Mouse (Mus musculus): ENCODE results near the gene Kctd13. TPM values are rescaled to one million over a fixed set of nuclear protein-coding genes. Genes with fewer than 3 reads are reported as not detected.

Kctd13 gene
- polyA plus RNA-seq, 1 experiment from 2014 or later, result 12.6 TPM

DNA sequence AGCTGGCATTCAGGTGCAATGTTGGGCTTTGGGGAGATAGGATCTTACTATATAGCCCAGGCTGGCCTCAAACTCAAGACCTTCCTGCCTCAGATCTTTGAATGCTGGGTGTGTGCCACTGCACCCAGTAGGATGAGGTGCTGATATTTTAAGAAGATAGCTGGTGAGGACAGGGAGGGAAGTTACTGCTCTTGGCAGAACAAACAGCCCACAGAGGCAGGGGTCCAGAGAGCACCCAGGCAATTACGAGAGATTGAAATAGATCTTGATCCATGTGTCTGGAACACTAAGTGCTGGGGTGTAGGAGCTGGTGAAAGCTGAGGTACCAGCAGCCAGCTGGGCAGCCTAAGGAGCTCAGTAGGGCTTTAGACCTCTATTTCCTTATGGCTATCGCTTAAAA, 52.9 kb downstream of the Kctd13 start:
- H3K9ac ChIP-seq (ENCODE audit: low read depth, low read length), result no peak overlapping the region
- H3K27ac ChIP-seq (ENCODE audit: low read depth, low read length), result no peak overlapping the region
- WGBS (ENCODE audit: insufficient replicate concordance), result 79% methylated on average over 2 of the region's 2 CpGs
- no peaks in the 10 kb centered on the region for H3K9me3 ChIP-seq (replicated peaks; ENCODE audit: control insufficient read depth, low read length)
- peaks cover 17% of the 10 kb centered on the region; the same call in 1 of the 2 replicates for H3K36me3 ChIP-seq (ENCODE audit: control insufficient read depth, insufficient read depth, low read length)
- H3K4me2 ChIP-seq, result no peak overlapping the region
- peaks cover 7% of the 10 kb centered on the region; the same call in 1 of the 2 replicates for H3K4me1 ChIP-seq (ENCODE audit: control insufficient read depth, insufficient read depth, low read length)
- no peaks in the 10 kb centered on the region for H3K27me3 ChIP-seq (ENCODE audit: control insufficient read depth, insufficient read depth, low read length)
- no peak for ATAC-seq (replicated peaks; ENCODE audit: insufficient number of reproducible peaks, low FRiP score, low TSS enrichment)
- H3K4me3 ChIP-seq (ENCODE audit: low read depth, low read length), result no peak overlapping the region

DNA sequence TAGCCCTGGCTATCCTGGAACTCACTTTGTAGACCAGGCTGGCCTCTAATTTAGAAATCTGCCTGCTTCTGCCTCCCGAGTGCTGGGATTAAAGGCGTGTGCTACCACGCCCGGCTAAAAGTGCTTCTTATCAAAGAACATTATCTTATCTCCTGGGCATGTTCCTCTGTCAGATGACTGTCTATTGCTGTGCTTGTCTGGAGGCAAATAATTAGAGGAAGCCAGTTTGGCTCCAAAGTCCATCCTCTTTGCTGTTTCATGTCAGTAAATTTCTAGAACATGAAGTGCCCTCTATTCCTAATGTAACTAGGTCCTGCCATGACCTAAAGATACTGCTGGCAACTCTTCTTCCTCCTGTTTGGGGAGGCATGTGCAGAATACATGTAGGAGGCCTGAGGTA, 53.4 kb downstream of the Kctd13 start:
- Histone ChIP-seq H3K4me2 (no peak overlapping the region), H3K27ac (ENCODE audit: low read depth, low read length) (no peak overlapping the region), H3K9ac (ENCODE audit: low read depth, low read length) (no peak overlapping the region), H3K4me3 (ENCODE audit: low read depth, low read length) (no peak overlapping the region), H3K36me3 (ENCODE audit: control insufficient read depth, insufficient read depth, low read length) (peaks cover 17% of the 10 kb centered on the region; the same call in 1 of the 2 replicates), H3K9me3 (replicated peaks; ENCODE audit: control insufficient read depth, low read length) (no peaks in the 10 kb centered on the region), H3K4me1 (ENCODE audit: control insufficient read depth, insufficient read depth, low read length) (peaks cover 6% of the 10 kb centered on the region; the same call in 1 of the 2 replicates), H3K27me3 (ENCODE audit: control insufficient read depth, insufficient read depth, low read length) (no peaks in the 10 kb centered on the region)
- 65% methylated on average over 4 of the region's 4 CpGs for WGBS (ENCODE audit: insufficient replicate concordance)
- no peak for ATAC-seq (replicated peaks; ENCODE audit: insufficient number of reproducible peaks, low FRiP score, low TSS enrichment)

DNA sequence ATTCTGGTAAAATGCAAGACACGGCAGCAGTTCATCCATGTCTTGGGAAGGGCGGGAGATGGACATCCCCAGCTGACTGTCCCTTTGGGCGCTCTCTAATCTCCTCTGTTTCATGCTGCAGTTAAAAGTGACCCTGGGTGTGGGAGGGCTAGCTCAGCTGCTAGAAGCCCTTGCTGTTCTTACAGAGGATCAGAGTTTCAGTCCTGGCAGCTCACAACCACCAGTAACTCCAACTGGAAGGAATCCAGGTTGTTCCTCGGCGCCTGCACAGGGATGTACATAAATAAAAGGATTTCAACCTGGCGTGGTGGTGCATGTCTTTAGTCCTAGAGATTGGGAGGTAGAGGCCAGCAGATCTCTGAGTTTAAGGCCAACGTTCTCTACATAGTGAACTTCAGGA, 54.4 kb downstream of the Kctd13 start:
- Histone ChIP-seq H3K9me3 (replicated peaks; ENCODE audit: control insufficient read depth, low read length) (no peaks in the 10 kb centered on the region), H3K27ac (ENCODE audit: low read depth, low read length) (no peak overlapping the region), H3K4me3 (ENCODE audit: low read depth, low read length) (no peak overlapping the region), H3K4me2 (no peak overlapping the region), H3K36me3 (ENCODE audit: control insufficient read depth, insufficient read depth, low read length) (peaks cover 16% of the 10 kb centered on the region; the same call in 1 of the 2 replicates), H3K4me1 (ENCODE audit: control insufficient read depth, insufficient read depth, low read length) (peaks cover 3% of the 10 kb centered on the region; the same call in 1 of the 2 replicates), H3K9ac (ENCODE audit: low read depth, low read length) (no peak overlapping the region), H3K27me3 (ENCODE audit: control insufficient read depth, insufficient read depth, low read length) (no peaks in the 10 kb centered on the region)
- no peak for ATAC-seq (replicated peaks; ENCODE audit: insufficient number of reproducible peaks, low FRiP score, low TSS enrichment)
- 83% methylated on average over 7 of the region's 7 CpGs for WGBS (ENCODE audit: insufficient replicate concordance)

DNA sequence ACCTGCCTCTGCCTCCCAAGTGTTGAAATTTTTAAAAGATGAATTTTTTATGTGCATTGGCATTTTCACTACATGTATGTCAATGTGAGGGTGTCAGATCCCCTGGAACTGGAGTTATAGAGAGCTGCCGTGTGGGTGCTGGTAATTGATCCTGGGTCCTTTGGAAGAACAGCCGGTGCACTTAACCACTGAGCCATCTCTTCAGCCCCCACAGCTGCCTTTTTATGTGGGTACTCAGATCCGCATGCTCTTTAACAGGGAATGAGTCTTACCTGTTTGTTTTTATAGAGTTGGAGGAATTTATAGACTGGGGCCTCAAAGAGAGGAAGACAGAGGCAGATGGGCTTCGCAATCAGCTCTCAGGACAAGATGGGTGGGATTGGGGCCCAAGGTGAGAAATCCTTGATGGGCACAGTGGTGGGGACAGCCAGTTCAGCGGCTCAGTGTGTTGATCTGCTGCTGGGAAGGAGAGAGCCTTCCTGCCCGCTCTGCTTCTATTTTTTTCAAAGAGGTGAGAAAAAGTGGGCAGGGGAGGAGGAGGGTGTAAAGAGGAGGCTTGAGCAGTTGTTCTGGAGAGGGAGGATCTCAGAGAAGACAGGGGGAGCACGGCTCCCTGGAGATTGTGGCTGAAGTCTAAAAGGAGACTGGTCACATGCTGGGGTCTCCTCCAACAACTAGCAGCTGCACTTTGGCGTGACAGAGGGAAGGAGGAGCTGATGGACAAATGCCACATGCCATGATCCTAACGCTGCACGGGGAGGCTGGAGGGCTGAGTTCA, 56.2 kb downstream of the Kctd13 start:
- WGBS (ENCODE audit: insufficient replicate concordance), result 29% methylated on average over 10 of the region's 10 CpGs
- Histone ChIP-seq H3K36me3 (ENCODE audit: control insufficient read depth, insufficient read depth, low read length) (0 out of 2 replicates have a peak, but pooled peaks cover 2% of the 10 kb centered on the region), H3K4me3 (ENCODE audit: low read depth, low read length) (no peak overlapping the region), H3K27ac (ENCODE audit: low read depth, low read length) (no peak overlapping the region), H3K27me3 (ENCODE audit: control insufficient read depth, insufficient read depth, low read length) (no peaks in the 10 kb centered on the region), H3K9me3 (replicated peaks; ENCODE audit: control insufficient read depth, low read length) (no peaks in the 10 kb centered on the region), H3K9ac (ENCODE audit: low read depth, low read length) (0 out of 2 replicates have a peak overlapping the region, but pooled peaks have one; percentile 5), H3K4me1 (ENCODE audit: control insufficient read depth, insufficient read depth, low read length) (peaks cover 3% of the 10 kb centered on the region; the same call in 1 of the 2 replicates), H3K4me2 (no peak overlapping the region)
- no peak for ATAC-seq (replicated peaks; ENCODE audit: insufficient number of reproducible peaks, low FRiP score, low TSS enrichment)

DNA sequence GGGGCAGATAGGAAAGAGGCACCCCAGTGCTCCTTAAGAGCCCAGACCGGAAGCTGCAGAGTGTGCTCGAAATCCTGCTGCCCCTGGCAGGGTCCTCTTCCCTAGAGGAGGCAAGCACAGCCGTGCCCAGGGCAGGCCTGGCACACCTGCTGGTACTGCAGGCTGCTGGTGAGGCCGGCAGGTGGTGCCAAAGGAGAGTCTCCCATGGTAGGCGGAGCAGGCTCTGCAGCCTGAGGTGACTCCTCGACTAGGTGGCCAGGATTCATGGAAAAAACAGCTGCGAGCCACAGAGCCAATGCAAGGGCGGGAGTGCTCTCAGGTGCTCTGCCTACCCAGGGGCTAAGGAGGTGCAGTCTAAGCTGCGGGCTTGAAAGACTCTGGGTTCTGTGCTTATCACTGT, 57.6 kb downstream of the Kctd13 start:
- Histone ChIP-seq H3K4me1 (ENCODE audit: control insufficient read depth, insufficient read depth, low read length) (peaks cover 3% of the 10 kb centered on the region; the same call in 1 of the 2 replicates), H3K27me3 (ENCODE audit: control insufficient read depth, insufficient read depth, low read length) (no peaks in the 10 kb centered on the region), H3K36me3 (ENCODE audit: control insufficient read depth, insufficient read depth, low read length) (no peaks in the 10 kb centered on the region), H3K9me3 (replicated peaks; ENCODE audit: control insufficient read depth, low read length) (no peaks in the 10 kb centered on the region), H3K4me2 (no peak overlapping the region), H3K4me3 (ENCODE audit: low read depth, low read length) (no peak overlapping the region), H3K27ac (ENCODE audit: low read depth, low read length) (no peak overlapping the region), H3K9ac (ENCODE audit: low read depth, low read length) (no peak overlapping the region)
- no peak for ATAC-seq (replicated peaks; ENCODE audit: insufficient number of reproducible peaks, low FRiP score, low TSS enrichment)
- 47% methylated on average over 9 of the region's 9 CpGs for WGBS (ENCODE audit: insufficient replicate concordance)

DNA sequence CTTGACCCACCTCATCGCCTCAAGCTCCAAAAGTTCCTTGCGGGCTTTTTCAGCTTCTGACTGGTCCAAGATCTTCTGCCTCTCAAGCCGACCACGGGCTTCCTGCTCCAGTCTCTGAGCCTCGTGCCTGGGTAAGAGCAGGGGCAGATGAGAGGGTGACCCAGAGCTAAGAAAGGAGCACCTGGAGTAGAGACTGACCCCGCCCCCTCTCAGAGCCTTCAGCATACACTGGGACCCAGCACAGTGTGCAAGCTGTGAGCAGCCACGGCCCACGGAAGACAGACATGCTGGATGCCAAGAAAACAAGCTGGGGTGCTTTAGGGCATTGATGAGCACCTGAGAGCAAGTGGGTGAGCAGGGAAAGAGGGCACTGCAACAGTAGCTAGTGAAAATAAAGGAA, 60.1 kb downstream of the Kctd13 start:
- Histone ChIP-seq H3K27ac (ENCODE audit: low read depth, low read length) (no peak overlapping the region), H3K27me3 (ENCODE audit: control insufficient read depth, insufficient read depth, low read length) (no peaks in the 10 kb centered on the region), H3K9ac (ENCODE audit: low read depth, low read length) (no peak overlapping the region), H3K4me1 (ENCODE audit: control insufficient read depth, insufficient read depth, low read length) (peaks cover 3% of the 10 kb centered on the region; the same call in 1 of the 2 replicates), H3K9me3 (replicated peaks; ENCODE audit: control insufficient read depth, low read length) (no peaks in the 10 kb centered on the region), H3K4me3 (ENCODE audit: low read depth, low read length) (no peak overlapping the region), H3K36me3 (ENCODE audit: control insufficient read depth, insufficient read depth, low read length) (no peaks in the 10 kb centered on the region), H3K4me2 (no peak overlapping the region)
- no peak for ATAC-seq (replicated peaks; ENCODE audit: insufficient number of reproducible peaks, low FRiP score, low TSS enrichment)
- 63% methylated on average over 8 of the region's 8 CpGs for WGBS (ENCODE audit: insufficient replicate concordance)

Other genes with a start within 250 kb of the Kctd13 start
- 120 and 126 TPM in 2 replicates for gene Bola2, start 233.5 kb upstream of the Kctd13 start, polyA plus RNA-seq (2014; fragmentation: Nextera tagmentation; extraction: Ambion mirVana)
- gene Slx1b, start 233.1 kb upstream of the Kctd13 start, polyA plus RNA-seq (2014; fragmentation: Nextera tagmentation; extraction: Ambion mirVana), result 6.1 and 6.7 TPM in 2 replicates
- gene Coro1a, start 221.1 kb upstream of the Kctd13 start, polyA plus RNA-seq (2014; fragmentation: Nextera tagmentation; extraction: Ambion mirVana), result 13.1 and 13.8 TPM in 2 replicates
- gene Mapk3, start 169.3 kb upstream of the Kctd13 start, polyA plus RNA-seq (2014; fragmentation: Nextera tagmentation; extraction: Ambion mirVana), result 48.2 and 52.1 TPM in 2 replicates
- gene Gdpd3, start 162.5 kb upstream of the Kctd13 start, polyA plus RNA-seq (2014; fragmentation: Nextera tagmentation; extraction: Ambion mirVana), result 0.92 and 1.4 TPM in 2 replicates
- 79.6 and 84.9 TPM in 2 replicates for gene Ypel3, start 151.9 kb upstream of the Kctd13 start, polyA plus RNA-seq (2014; fragmentation: Nextera tagmentation; extraction: Ambion mirVana)
- gene Tbx6, start 147.4 kb upstream of the Kctd13 start, polyA plus RNA-seq (2014; fragmentation: Nextera tagmentation; extraction: Ambion mirVana), result 0.31 and 0.45 TPM in 2 replicates
- 204 and 213 TPM in 2 replicates for gene Ppp4c, start 136.4 kb upstream of the Kctd13 start, polyA plus RNA-seq (2014; fragmentation: Nextera tagmentation; extraction: Ambion mirVana)
- 0.40 and 0.41 TPM in 2 replicates for gene Fam57b, start 131.2 kb upstream of the Kctd13 start, polyA plus RNA-seq (2014; fragmentation: Nextera tagmentation; extraction: Ambion mirVana)
- gene 4930451I11Rik, start 97.2 kb upstream of the Kctd13 start, polyA plus RNA-seq (2014; fragmentation: Nextera tagmentation; extraction: Ambion mirVana), result not detected in 2 replicates
- 0.17 and 0.96 TPM in 2 replicates for gene Doc2a, start 81.5 kb upstream of the Kctd13 start, polyA plus RNA-seq (2014; fragmentation: Nextera tagmentation; extraction: Ambion mirVana)
- gene Hirip3, start 66.9 kb upstream of the Kctd13 start, polyA plus RNA-seq (2014; fragmentation: Nextera tagmentation; extraction: Ambion mirVana), result 15.5 and 17.0 TPM in 2 replicates
- 69.8 and 76.1 TPM in 2 replicates for gene Ino80e, start 66.5 kb upstream of the Kctd13 start, polyA plus RNA-seq (2014; fragmentation: Nextera tagmentation; extraction: Ambion mirVana)
- 19.4 and 25.9 TPM in 2 replicates for gene Taok2, start 44.2 kb upstream of the Kctd13 start, polyA plus RNA-seq (2014; fragmentation: Nextera tagmentation; extraction: Ambion mirVana)
- gene Tmem219, start 6.0 kb upstream of the Kctd13 start, polyA plus RNA-seq (2014; fragmentation: Nextera tagmentation; extraction: Ambion mirVana), result 13.5 and 18.3 TPM in 2 replicates
- 0.23 TPM in 1 of 2 replicates, not detected in the other for gene Asphd1, start 20.7 kb downstream of the Kctd13 start, polyA plus RNA-seq (2014; fragmentation: Nextera tagmentation; extraction: Ambion mirVana)
- gene Sez6l2, start 21.7 kb downstream of the Kctd13 start, polyA plus RNA-seq (2014; fragmentation: Nextera tagmentation; extraction: Ambion mirVana), result 0.20 and 0.31 TPM in 2 replicates
- gene Cdipt, start 47.0 kb downstream of the Kctd13 start, polyA plus RNA-seq (2014; fragmentation: Nextera tagmentation; extraction: Ambion mirVana), result 62.8 and 63.0 TPM in 2 replicates
- 1.1 and 1.2 TPM in 2 replicates for gene Cdiptos, start 47.2 kb downstream of the Kctd13 start, polyA plus RNA-seq (2014; fragmentation: Nextera tagmentation; extraction: Ambion mirVana)
- 8.2 and 8.5 TPM in 2 replicates for gene Mvp, start 85.7 kb downstream of the Kctd13 start, polyA plus RNA-seq (2014; fragmentation: Nextera tagmentation; extraction: Ambion mirVana)
- gene Pagr1b, start 87.6 kb downstream of the Kctd13 start, polyA plus RNA-seq (2014; fragmentation: Nextera tagmentation; extraction: Ambion mirVana), result not detected in 2 replicates
- 50.9 and 53.2 TPM in 2 replicates for gene Pagr1a, start 88.5 kb downstream of the Kctd13 start, polyA plus RNA-seq (2014; fragmentation: Nextera tagmentation; extraction: Ambion mirVana)
- gene Gm42742, start 92.2 kb downstream of the Kctd13 start, polyA plus RNA-seq (2014; fragmentation: Nextera tagmentation; extraction: Ambion mirVana), result 36.6 and 40.9 TPM in 2 replicates
- gene Prrt2, start 92.3 kb downstream of the Kctd13 start, polyA plus RNA-seq (2014; fragmentation: Nextera tagmentation; extraction: Ambion mirVana), result 4.5 and 5.0 TPM in 2 replicates
- gene Maz, start 98.2 kb downstream of the Kctd13 start, polyA plus RNA-seq (2014; fragmentation: Nextera tagmentation; extraction: Ambion mirVana), result 38.6 and 44.1 TPM in 2 replicates
- gene Kif22, start 113.6 kb downstream of the Kctd13 start, polyA plus RNA-seq (2014; fragmentation: Nextera tagmentation; extraction: Ambion mirVana), result 97.7 and 103 TPM in 2 replicates
- not detected in 2 replicates for gene Zg16, start 158.4 kb downstream of the Kctd13 start, polyA plus RNA-seq (2014; fragmentation: Nextera tagmentation; extraction: Ambion mirVana)
- 0.92 and 0.96 TPM in 2 replicates for gene AI467606, start 162.5 kb downstream of the Kctd13 start, polyA plus RNA-seq (2014; fragmentation: Nextera tagmentation; extraction: Ambion mirVana)
- 6.2 and 6.6 TPM in 2 replicates for gene Qprt, start 193.3 kb downstream of the Kctd13 start, polyA plus RNA-seq (2014; fragmentation: Nextera tagmentation; extraction: Ambion mirVana)
- gene Spn, start 208.9 kb downstream of the Kctd13 start, polyA plus RNA-seq (2014; fragmentation: Nextera tagmentation; extraction: Ambion mirVana), result 0.32 and 0.39 TPM in 2 replicates